Mouse (Mus musculus) retina, embryonic 14.5 days (tissue): ENCODE measurements at regions not wholly inside any gene's neighbourhood (a gene's known extent, or its start where the extent isn't known, plus 50 kb on each side); places are given as distances from the start of the nearest gene placed in this dataset.

ENCODE experiments used
- DNase-seq: peaks from one replicate; pipeline ENCODE4 v3.0.0-alpha.2; 2015; ENCODE audit warnings: low spot score

GRCm38 (mm10) chr2:99060726-99061125 is 393.6 kb upstream of the Gm10800 start:
- DNase-seq = peak; percentile 55

GRCm38 (mm10) chr2:99046557-99047233 is 379.6 kb upstream of the Gm10800 start:
- DNase-seq = no peak

GRCm38 (mm10) chr2:98996621-98997020 is 329.5 kb upstream of the Gm10800 start:
- DNase-seq = no peak

- no peak for DNase-seq
Observed at GRCm38 (mm10) chr2:98995456-98995855, 328.4 kb upstream of the Gm10800 start.

GRCm38 (mm10) chr2:98954585-98954984 is 287.5 kb upstream of the Gm10800 start:
- DNase-seq = no peak
